Mouse (Mus musculus) lung, adult 2 months (tissue): ENCODE data around the gene Nat10. TPM values are rescaled to one million over a fixed set of nuclear protein-coding genes. Genes with fewer than 3 reads are reported as not detected.

Experiments used
- DNase-seq: peaks from one replicate; pipeline ENCODE4 v3.0.0; 2022
- H3K4me1 ChIP-seq: fragments of 200-500 bp; 2 replicates; pipeline ENCODE4 v1.6.1; 2011; ENCODE audit warnings: low read length; ENCODE audit not compliant: control insufficient read depth, insufficient read depth
- H3K4me3 ChIP-seq: fragments of 200-500 bp; replicated peaks from 2 replicates; pipeline ENCODE3; 2011; ENCODE audit warnings: low read depth, mild to moderate bottlenecking, control low read depth, low read length; ENCODE audit errors: extremely low read depth
- CTCF ChIP-seq: fragments of 200-500 bp; IDR thresholded peaks from 2 replicates; pipeline ENCODE4 v1.5.1; 2011; ENCODE audit warnings: mild to moderate bottlenecking, low read length, control low read depth; ENCODE audit not compliant: insufficient read depth
- POLR2A ChIP-seq: fragments of 200-500 bp; IDR thresholded peaks from 2 replicates; pipeline ENCODE4 v1.6.1; 2011; ENCODE audit warnings: low read depth, mild to moderate bottlenecking, control low read depth, low read length, borderline replicate concordance; ENCODE audit errors: extremely low read depth
- WGBS: fragments of 180-500 bp; shearing (Covaris S2); methylation state at CpG from one replicate; pipeline ENCODE4 v1.1.7; 2018; 5-methylcytosine and 5-hydroxymethylcytosine counted together
- polyA plus RNA-seq: library from polyadenylated mRNA; depleted of rRNA; stranded (reverse); fragments of >200 nt; gene quantifications from 2 replicates; pipeline ENCODE4 v1.2.3, GENCODE M21; 2012

Gene Nat10
- polyA plus RNA-seq, 1 experiment = 24.3 TPM

GRCm38 (mm10) chr2:103684926-103685577 lies 76.0 kb downstream of the Nat10 start:
- 0 out of 2 replicates have a peak, but pooled peaks cover 5% of the 10 kb centered on the region for H3K4me1 ChIP-seq

GRCm38 (mm10) chr2:103684431-103684830 lies 76.6 kb downstream of the Nat10 start:
- WGBS = 90% methylated on average over 2 of the region's 2 CpGs
- Histone ChIP-seq H3K4me1 (0 out of 2 replicates have a peak, but pooled peaks cover 5% of the 10 kb centered on the region), H3K4me3 (no peak overlapping the region)
- TF ChIP-seq CTCF (no peak), POLR2A (no peak)
- no peak for DNase-seq

More at GRCm38 (mm10) chr2:103684926-103685577, 76.0 kb downstream of the Nat10 start:
- no peak overlapping the region for H3K4me3 ChIP-seq
- TF ChIP-seq POLR2A (no peak), CTCF (no peak)
- DNase-seq = no peak
- WGBS = 63% methylated on average over 7 of the region's 7 CpGs

DNA sequence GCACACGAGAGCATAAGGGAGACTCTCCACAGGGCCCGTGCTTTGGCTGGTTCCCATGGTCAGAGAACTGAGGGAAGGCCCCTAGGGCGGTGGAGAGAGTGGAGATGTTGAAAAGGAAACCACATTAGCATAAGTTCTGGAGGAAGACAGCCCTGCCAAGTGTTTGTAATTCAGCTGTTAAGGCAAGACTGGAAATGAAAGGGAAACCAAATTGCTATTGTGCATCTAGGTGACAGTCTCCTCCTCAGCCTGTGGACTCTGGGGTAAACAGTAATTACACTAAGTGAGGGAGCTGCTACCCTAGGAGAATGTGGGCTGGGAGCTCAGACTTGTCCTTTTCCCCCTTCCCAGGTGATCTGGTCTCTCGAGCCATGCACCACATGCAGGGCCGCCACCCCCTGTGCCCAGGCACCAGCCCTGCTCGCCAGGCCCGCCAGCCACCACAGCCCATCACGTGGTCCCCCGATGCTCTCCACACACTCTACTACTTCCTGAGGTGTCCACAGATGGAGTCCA lies 78.1 kb downstream of the Nat10 start:
- no peak overlapping the region for H3K4me3 ChIP-seq
- WGBS = 68% methylated on average over 9 of the region's 9 CpGs
- DNase-seq = no peak

GRCm38 (mm10) chr2:103682261-103682722 lies 78.8 kb downstream of the Nat10 start:
- no peak for DNase-seq
- no peak overlapping the region for H3K4me3 ChIP-seq
- TF ChIP-seq POLR2A (no peak), CTCF (no peak)
- 56% methylated on average over 9 of the region's 9 CpGs for WGBS
- 0 out of 2 replicates have a peak, but pooled peaks cover 5% of the 10 kb centered on the region for H3K4me1 ChIP-seq

More for the DNA sequence above, 78.1 kb downstream of the Nat10 start:
- H3K4me1 ChIP-seq = 0 out of 2 replicates have a peak, but pooled peaks cover 5% of the 10 kb centered on the region
- TF ChIP-seq CTCF = no peak
- TF ChIP-seq POLR2A = no peak

DNA sequence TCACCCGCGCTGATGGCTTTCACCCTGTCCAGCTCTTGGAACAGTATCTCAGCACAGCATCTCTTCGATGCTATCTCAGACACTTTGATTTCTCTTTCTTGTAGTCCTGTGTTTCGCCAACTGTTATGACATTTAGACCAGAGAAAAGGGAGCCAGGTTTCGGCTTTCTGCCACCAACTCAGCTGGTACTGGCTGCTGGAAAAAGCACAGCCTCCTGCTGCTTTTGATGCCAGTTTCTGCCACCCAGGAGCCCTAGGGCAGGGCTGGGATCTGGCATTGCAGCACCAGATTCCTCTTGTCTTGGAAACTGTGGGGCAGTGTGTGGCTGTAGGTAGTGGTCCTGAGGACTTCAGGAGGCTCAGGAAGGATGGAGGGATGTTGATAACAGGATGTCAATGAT lies 79.9 kb downstream of the Nat10 start:
- H3K4me3 ChIP-seq = no peak overlapping the region
- TF ChIP-seq POLR2A = no peak
- no peak for TF ChIP-seq CTCF
- 83% methylated on average over 5 of the region's 5 CpGs for WGBS
- no peak for DNase-seq
- 0 out of 2 replicates have a peak, but pooled peaks cover 5% of the 10 kb centered on the region for H3K4me1 ChIP-seq

DNA sequence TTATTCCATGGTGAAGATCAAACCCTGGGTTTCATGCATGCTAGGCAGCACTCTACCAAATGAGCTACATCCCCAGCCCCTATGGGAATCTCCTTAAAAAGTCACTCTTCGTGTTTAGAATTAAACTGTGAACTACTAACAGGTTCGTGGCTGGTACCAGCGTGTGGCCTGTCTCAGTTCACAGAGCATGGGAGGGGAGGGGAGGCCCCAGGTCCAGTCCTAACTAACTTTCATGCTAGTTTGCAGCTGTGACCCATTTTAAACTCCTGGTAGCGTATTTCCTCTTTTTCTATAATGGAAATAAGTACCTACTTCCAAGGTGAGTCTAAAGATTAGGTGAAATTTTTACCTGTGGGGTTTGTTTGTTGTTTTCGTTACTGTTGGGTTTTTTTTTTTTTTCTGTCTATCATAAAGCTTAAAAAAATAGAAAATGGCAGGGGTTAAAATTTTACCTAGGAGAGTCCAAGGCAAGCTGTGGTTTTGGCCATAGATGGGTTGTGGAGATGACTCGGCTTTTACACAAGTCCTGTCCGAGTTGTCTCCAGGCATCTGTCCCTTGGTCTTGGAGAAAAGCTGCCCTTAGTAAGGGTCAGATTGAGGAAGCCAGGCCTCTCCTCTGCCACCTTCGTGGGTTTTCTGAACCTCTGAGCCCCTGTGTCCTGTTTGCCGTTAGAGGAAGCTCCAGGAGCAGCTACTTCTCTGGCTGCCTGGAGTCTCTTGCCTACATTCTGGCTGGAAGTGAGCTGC lies 80.5 kb downstream of the Nat10 start:
- H3K4me3 ChIP-seq = no peak overlapping the region
- 0 out of 2 replicates have a peak, but pooled peaks cover 5% of the 10 kb centered on the region for H3K4me1 ChIP-seq
- no peak for TF ChIP-seq CTCF
- no peak for TF ChIP-seq POLR2A
- 86% methylated on average over 9 of the region's 9 CpGs for WGBS
- DNase-seq = no peak

DNA sequence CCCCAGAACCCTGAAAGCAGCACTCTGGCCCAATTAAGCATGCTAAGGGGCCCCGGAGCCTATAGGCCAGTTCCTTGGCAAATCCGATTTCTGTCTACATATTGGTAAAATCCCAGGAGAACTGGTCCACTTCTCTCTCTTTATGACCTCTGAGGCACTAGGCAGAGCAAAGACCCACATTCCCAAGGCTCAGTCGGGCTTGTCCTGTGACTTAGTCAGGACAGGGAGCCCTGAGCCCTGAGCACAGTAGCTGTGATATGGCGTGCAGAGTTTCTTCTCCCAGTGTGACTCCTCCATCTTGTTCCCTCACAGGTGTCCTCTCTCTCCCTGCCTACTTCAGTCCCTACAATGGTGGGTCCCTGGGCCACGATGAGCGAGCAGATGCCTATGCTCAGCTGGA lies 82.6 kb downstream of the Nat10 start:
- Histone ChIP-seq H3K4me3 (no peak overlapping the region), H3K4me1 (0 out of 2 replicates have a peak, but pooled peaks cover 5% of the 10 kb centered on the region)
- TF ChIP-seq CTCF = no peak
- no peak for TF ChIP-seq POLR2A
- 96% methylated on average over 6 of the region's 6 CpGs for WGBS
- DNase-seq = no peak

DNA sequence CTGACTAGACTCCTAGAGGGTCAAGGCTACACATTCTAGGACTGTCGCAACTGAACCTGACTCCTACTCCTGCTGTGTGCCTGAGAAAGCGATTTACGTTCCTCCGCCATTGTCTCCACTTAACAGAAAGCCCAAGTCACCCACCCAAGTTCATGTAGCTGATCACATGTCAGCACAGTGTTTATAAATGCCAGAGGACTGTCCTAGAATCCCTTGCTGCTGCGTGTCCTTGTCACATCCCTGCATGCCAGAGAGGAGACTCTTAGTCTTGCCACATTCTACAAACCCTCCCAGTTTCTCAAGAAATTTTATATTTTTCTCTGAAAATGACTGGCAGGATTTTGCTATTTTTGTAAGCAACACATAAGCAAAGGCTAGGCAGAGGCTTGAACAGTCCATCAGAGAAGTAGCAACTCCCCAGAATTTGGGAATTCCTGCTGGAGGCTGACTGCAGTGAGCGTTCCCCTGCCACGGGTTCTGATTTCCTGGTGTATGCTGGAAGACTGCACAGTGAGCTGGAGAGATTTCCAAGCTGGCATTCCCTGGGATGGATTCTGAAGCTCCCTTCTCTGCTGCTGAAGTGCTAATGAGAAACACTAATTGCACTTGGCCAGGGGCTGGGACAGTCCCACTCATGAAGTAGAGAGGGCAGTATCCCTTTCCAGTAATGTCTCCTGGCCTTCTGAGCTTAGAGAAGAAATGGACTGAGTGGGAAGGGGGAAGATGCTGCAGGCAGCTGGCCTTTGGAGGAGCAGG lies 83.3 kb downstream of the Nat10 start:
- 0 out of 2 replicates have a peak, but pooled peaks cover 3% of the 10 kb centered on the region for H3K4me1 ChIP-seq
- 73% methylated on average over 7 of the region's 7 CpGs for WGBS
- DNase-seq = no peak
- no peak overlapping the region for H3K4me3 ChIP-seq
- no peak for TF ChIP-seq POLR2A
- no peak for TF ChIP-seq CTCF

DNA sequence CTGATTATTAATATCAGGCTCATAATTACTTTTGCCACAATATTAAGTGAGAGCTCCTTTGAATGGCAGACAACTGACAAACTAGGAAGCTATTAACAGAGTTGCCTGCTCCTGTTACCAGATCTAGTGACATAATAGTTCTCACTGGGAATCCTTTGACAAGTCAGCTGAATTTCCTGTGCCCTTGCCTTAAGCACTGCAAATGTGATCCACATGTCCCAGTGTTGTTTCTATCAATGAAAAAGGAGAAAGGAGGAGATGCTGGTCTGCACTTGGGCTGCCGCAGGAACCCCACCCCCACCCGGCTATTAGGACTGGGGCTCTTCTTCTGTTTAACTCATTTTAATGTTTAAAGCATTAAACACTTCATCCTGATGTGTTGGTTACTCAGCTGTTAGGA lies 84.3 kb downstream of the Nat10 start:
- Histone ChIP-seq H3K4me3 (no peak overlapping the region), H3K4me1 (no peaks in the 10 kb centered on the region)
- TF ChIP-seq POLR2A (no peak), CTCF (no peak)
- WGBS = 65% methylated on average over 2 of the region's 2 CpGs
- DNase-seq = no peak

- Histone ChIP-seq H3K4me3 (no peak overlapping the region), H3K4me1 (no peaks in the 10 kb centered on the region)
- WGBS = 86% methylated on average over 5 of the region's 5 CpGs
- TF ChIP-seq CTCF (no peak), POLR2A (no peak)
- DNase-seq = no peak
Measured at GRCm38 (mm10) chr2:103675391-103675790, 85.7 kb downstream of the Nat10 start.
